Mouse (Mus musculus) myocyte (in vitro differentiated cells): ENCODE data around the gene Vmn1r239-ps. TPM values are rescaled to one million over a fixed set of nuclear protein-coding genes. Genes with fewer than 3 reads are reported as not detected.
"Not testable (repeated sequence)": the region's sequence is repeated elsewhere in the genome, so short reads cannot be mapped to it uniquely, and the experiment has no call there.

Experiments used
- H3K27me3 ChIP-seq: one replicate; pipeline ENCODE4 v1.6.1; 2011; ENCODE audit not compliant: control insufficient read depth, insufficient read depth, insufficient read length
- H3K36me3 ChIP-seq: one replicate; pipeline ENCODE4 v1.6.1; 2011; ENCODE audit not compliant: control insufficient read depth, insufficient read depth
- H3K4me2 ChIP-seq: one replicate; pipeline ENCODE4 v1.6.1; 2011; ENCODE audit warnings: low read depth, control low read depth
- H3K4me3 ChIP-seq: one replicate; pipeline ENCODE4 v1.5.1; 2011; ENCODE audit warnings: mild to moderate bottlenecking, control low read depth, moderate library complexity
- H3K79me2 ChIP-seq: one replicate; pipeline ENCODE4 v1.6.1; 2011; ENCODE audit not compliant: control insufficient read depth, insufficient read depth
- H3ac ChIP-seq: one replicate; pipeline ENCODE4 v1.6.1; 2011; ENCODE audit not compliant: control insufficient read depth, insufficient read length
- CEBPB ChIP-seq: IDR thresholded peaks from 2 replicates; pipeline ENCODE4 v1.6.1; 2011; ENCODE audit warnings: mild to moderate bottlenecking, moderate library complexity; ENCODE audit not compliant: poor library complexity, insufficient read depth, severe bottlenecking
- E2F4 ChIP-seq: IDR thresholded peaks from one replicate; pipeline ENCODE4 v1.6.1; 2011; ENCODE audit warnings: mild to moderate bottlenecking, control low read depth, moderate library complexity; ENCODE audit not compliant: insufficient read depth
- MAX ChIP-seq: IDR thresholded peaks from one replicate; pipeline ENCODE4 v1.6.1; 2011; ENCODE audit warnings: low read depth, mild to moderate bottlenecking, control low read depth
- MYOD1 ChIP-seq, 3 experiments: IDR thresholded peaks; one replicate each; pipeline ENCODE4 v1.6.1; 2011; ENCODE audit warnings: control low read depth in 2 of 3, low read depth in 2 of 3, mild to moderate bottlenecking in 2 of 3, moderate library complexity in 1 of 3; ENCODE audit not compliant: insufficient read length in 2 of 3, control insufficient read depth in 1 of 3
- MYOG ChIP-seq, 3 experiments: IDR thresholded peaks; one replicate each; pipeline ENCODE4 v1.6.1; 2011; ENCODE audit warnings: control low read depth in 2 of 3, low read depth in 2 of 3, mild to moderate bottlenecking in 2 of 3; ENCODE audit not compliant: insufficient read length in 2 of 3, control insufficient read depth in 1 of 3, insufficient read depth in 1 of 3
- POLR2A ChIP-seq: IDR thresholded peaks from one replicate; pipeline ENCODE4 v1.6.1; 2011; ENCODE audit warnings: low read depth, mild to moderate bottlenecking, control low read depth, moderate library complexity; ENCODE audit not compliant: insufficient read length
- POLR2AphosphoS2 ChIP-seq: IDR thresholded peaks from one replicate; pipeline ENCODE4 v1.6.1; 2011; ENCODE audit warnings: low read depth, control low read depth; ENCODE audit not compliant: insufficient read length
- REST ChIP-seq: IDR thresholded peaks from one replicate; pipeline ENCODE4 v1.6.1; 2011; ENCODE audit warnings: mild to moderate bottlenecking, control low read depth, moderate library complexity; ENCODE audit not compliant: insufficient read depth, insufficient read length
- SRF ChIP-seq: IDR thresholded peaks from one replicate; pipeline ENCODE4 v1.6.1; 2011; ENCODE audit warnings: low read depth; ENCODE audit not compliant: control insufficient read depth, insufficient read length
- TCF12 ChIP-seq: IDR thresholded peaks from one replicate; pipeline ENCODE4 v1.6.1; 2011; ENCODE audit warnings: mild to moderate bottlenecking, control low read depth; ENCODE audit not compliant: poor library complexity, insufficient read depth, severe bottlenecking
- TCF3 ChIP-seq: IDR thresholded peaks from one replicate; pipeline ENCODE4 v1.6.1; 2011; ENCODE audit warnings: low read depth, control low read depth; ENCODE audit not compliant: insufficient read length
- USF1 ChIP-seq: IDR thresholded peaks from one replicate; pipeline ENCODE4 v1.6.1; 2011; ENCODE audit warnings: low read depth, mild to moderate bottlenecking, control low read depth, moderate library complexity
- polyA plus RNA-seq: library from polyadenylated mRNA; unstranded; fragments of >200 nt; fragmentation: generic; extraction: Trizol; gene quantifications from one replicate; pipeline ENCODE4 v1.2.1, GENCODE M21; 2012; ENCODE audit warnings: missing spikeins

Vmn1r239-ps gene
- polyA plus RNA-seq: not detected

DNA sequence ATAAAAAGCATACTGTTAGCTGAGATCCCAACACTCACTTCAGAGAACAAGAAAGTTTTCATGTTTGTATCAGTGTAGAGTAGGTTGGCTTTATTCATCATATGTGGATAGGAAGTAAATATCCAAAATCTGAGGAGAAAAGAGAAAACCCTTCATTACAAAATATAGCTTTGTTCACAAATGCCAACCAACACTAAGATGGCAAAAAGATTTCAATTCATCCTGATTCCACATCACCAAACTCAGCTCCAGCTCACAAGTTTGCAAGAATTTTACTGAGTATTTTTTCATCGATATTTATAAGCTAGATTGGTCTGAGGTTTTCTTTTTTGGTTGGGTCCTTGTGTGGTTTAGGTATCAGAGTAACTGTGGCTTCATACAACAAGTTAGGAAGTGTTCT lies at the start of gene Vmn1r239-ps:
Gene Vmn1r239-ps, minus strand, starts transcription at position 101 of the 400 bp plus-strand sequence.
- H3K4me3 ChIP-seq, H3K79me2 ChIP-seq, H3ac ChIP-seq, H3K27me3 ChIP-seq, H3K4me2 ChIP-seq, H3K36me3 ChIP-seq: not testable (repeated sequence)

DNA sequence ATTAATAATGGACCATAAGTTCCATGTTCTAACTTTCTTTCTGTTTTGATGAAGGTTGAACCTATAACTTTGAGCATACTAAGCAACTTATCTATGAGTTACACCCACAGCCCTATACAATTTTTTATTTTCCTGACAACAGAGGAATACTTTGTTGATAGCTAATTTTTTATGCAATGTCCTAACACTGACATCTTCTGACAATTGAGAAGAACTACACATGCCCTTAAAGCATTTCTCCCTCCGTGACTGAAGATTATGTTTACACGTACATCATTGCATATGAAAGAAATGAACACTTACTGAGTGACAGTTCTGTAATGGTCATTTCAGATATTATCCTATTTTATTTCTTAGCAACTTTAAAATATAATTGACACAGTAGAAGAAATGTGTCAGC lies 36.0 kb upstream of the Vmn1r239-ps start:
- Histone ChIP-seq H3K27me3 (no peaks in the 10 kb centered on the region), H3K36me3 (no peaks in the 10 kb centered on the region), H3K4me2 (no peak overlapping the region), H3K79me2 (no peaks in the 10 kb centered on the region), H3K4me3 (no peak overlapping the region), H3ac (no peak overlapping the region)
- TF ChIP-seq CEBPB: no peak
- TF ChIP-seq MAX: no peak
- TF ChIP-seq POLR2AphosphoS2: no peak
- no peak for TF ChIP-seq MYOD1 (IDR thresholded peaks at IDR 0.05; ENCODE audit: control insufficient read depth in 1 of 3, insufficient read length in 2 of 3, low read depth in 2 of 3)
- no peak for TF ChIP-seq REST
- TF ChIP-seq USF1: no peak
- TF ChIP-seq TCF12: no peak
- TF ChIP-seq POLR2A: no peak
- TF ChIP-seq MYOG (IDR thresholded peaks at IDR 0.05; ENCODE audit: control insufficient read depth in 1 of 3, insufficient read depth in 1 of 3, insufficient read length in 2 of 3, low read depth in 2 of 3): no peak
- TF ChIP-seq E2F4: no peak
- no peak for TF ChIP-seq SRF
- no peak for TF ChIP-seq TCF3

DNA sequence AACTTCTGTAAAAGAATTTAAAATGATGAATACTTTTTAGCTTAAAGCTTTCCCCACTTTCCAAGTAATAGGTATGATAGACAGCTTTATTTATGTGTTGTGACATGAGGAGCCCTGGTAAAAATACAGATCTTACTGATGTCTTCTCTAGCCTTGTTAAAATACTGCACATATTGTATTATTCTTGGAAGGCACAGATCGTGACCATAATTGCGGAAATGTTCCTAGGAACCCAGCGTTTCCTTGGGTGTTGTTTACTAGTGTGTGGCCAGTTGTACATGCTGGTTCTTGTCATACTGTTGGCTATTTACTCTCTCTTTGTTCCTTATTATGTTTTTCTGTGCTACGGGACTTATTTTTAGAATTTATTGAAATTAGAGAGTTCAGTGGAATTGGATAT lies 10.1 kb downstream of the Vmn1r239-ps start:
- Histone ChIP-seq H3K4me2 (no peak overlapping the region), H3K36me3 (no peaks in the 10 kb centered on the region), H3K27me3 (no peaks in the 10 kb centered on the region), H3K79me2 (no peaks in the 10 kb centered on the region), H3K4me3 (no peak overlapping the region), H3ac (no peak overlapping the region)
- TF ChIP-seq USF1 (no peak), POLR2A (no peak), SRF (no peak)

GRCm38 (mm10) chrX:147435400-147435799 lies 18.1 kb downstream of the Vmn1r239-ps start:
- no peaks in the 10 kb centered on the region for H3K27me3 ChIP-seq
- no peak for TF ChIP-seq SRF
- peak; percentile 79 for TF ChIP-seq CEBPB
- H3ac ChIP-seq: no peak overlapping the region
- no peaks in the 10 kb centered on the region for H3K79me2 ChIP-seq
- H3K4me3 ChIP-seq: no peak overlapping the region
- H3K4me2 ChIP-seq: no peak overlapping the region
- no peaks in the 10 kb centered on the region for H3K36me3 ChIP-seq

GRCm38 (mm10) chrX:147429753-147430152 lies 23.8 kb downstream of the Vmn1r239-ps start:
- Histone ChIP-seq H3K79me2 (no peaks in the 10 kb centered on the region), H3K36me3 (no peaks in the 10 kb centered on the region), H3K27me3 (no peaks in the 10 kb centered on the region), H3ac (no peak overlapping the region), H3K4me3 (no peak overlapping the region), H3K4me2 (peak overlapping the region; percentile 24)
- TF ChIP-seq POLR2AphosphoS2 (no peak), CEBPB (0 out of 2 replicates have a peak, but pooled peaks have one; percentile 23), MYOD1 (IDR thresholded peaks at IDR 0.05; ENCODE audit: control insufficient read depth in 1 of 3, insufficient read length in 2 of 3, low read depth in 2 of 3) (no peak)

DNA sequence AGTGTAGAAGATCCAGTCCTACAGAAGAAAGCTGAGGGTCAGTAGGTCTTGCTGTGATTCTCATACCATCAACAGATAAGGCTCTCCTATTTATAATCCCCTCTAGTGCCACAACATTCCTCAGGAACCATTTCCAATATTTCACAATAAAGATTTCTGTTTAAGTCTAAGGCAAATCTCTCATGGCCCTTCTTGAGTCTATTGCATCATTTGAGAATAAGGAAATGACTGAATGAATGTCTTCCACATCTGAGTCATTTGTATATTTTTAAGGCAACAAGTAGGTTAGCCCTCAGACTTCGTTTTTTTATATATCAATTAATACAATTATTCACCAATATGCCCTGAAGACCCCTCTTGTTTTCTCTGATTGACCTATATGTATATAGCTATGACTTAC lies 24.4 kb downstream of the Vmn1r239-ps start, which contains the start of gene Il13ra2:
Gene Il13ra2, minus strand, starts transcription at position 64 of the 400 bp plus-strand sequence.
- H3ac ChIP-seq: no peak within 1 kb of the TSS
- no peak within 1 kb of the TSS for H3K4me3 ChIP-seq
- no peaks in the 10 kb centered on the region for H3K27me3 ChIP-seq
- H3K36me3 ChIP-seq: no peaks in the 10 kb centered on the region
- TF ChIP-seq POLR2AphosphoS2 (no peak), CEBPB (peak; percentile 72; the same call in 1 of the 2 replicates)
- peak within 1 kb of the TSS; percentile 24 for H3K4me2 ChIP-seq
- no peaks in the 10 kb centered on the region for H3K79me2 ChIP-seq

Other genes starting within 250 kb of the Vmn1r239-ps start
- gene Il13ra2, start 24.5 kb downstream of the Vmn1r239-ps start, polyA plus RNA-seq: 0.06 TPM
- 2.0 TPM for gene Lrch2, start 100.4 kb upstream of the Vmn1r239-ps start, polyA plus RNA-seq